Mouse (Mus musculus): ENCODE measurements around the gene Card19. TPM values are rescaled to one million over a fixed set of nuclear protein-coding genes. Genes with fewer than 3 reads are reported as not detected.
A peak's percentile ranks its signal among the peaks of the same experiment; 100 is the strongest.

Gene Card19
- polyA plus RNA-seq, 1 experiment = 53.3 TPM

DNA sequence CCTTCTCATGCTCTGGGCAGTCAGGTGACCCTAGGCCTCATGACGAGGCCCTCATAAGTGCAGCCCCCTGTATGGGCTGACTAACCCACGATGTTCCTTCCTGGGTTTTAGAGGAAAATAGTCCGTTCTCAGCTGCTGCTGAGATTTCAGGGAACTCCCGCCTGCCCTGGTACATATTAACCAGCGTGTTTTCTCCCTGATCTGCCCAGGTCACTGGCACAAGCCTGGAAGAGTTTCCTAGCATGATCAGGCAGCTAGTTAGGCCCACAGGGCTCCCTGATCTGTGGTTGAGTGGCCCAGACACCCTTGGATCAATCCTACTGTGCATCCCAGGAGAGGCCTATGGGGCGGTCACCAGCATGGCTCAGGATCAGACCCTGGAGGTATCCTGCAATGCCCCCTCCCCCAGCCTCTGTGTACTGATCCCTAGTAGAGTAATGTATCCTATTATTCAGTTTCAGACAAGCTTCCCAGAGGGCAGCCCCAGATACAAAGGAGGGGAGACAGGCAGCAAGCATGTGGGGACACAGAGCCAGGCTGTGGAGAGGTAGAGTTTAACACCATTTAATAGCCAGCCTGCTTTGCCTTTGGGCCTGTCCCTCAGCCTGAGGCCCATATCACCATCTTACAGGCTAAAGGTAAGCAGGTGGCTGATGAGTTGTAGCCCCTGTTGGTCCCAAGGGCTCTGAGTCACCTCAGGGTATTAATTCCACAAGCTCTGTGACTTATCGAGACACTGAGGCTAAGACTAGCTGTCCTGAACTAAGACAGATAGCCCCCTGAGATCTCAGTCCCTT is 24.8 kb downstream of the Card19 start:
- DNase-seq = no peak
- no peak overlapping the region for H3K27ac ChIP-seq (ENCODE audit: insufficient read depth, low read length)
- H3K4me1 ChIP-seq (ENCODE audit: control insufficient read depth, insufficient read depth, low read length) = peaks cover 15% of the 10 kb centered on the region
- no peak overlapping the region for H3K4me3 ChIP-seq (replicated peaks; ENCODE audit: insufficient read depth, low read depth, low read length)
- WGBS = 89% methylated on average over 7 of the region's 7 CpGs
- H3K27me3 ChIP-seq (ENCODE audit: control insufficient read depth, insufficient read depth, low read length) = no peaks in the 10 kb centered on the region
- TF ChIP-seq CTCF (IDR thresholded peaks at IDR 0.05; ENCODE audit: borderline replicate concordance, insufficient read depth, low read depth, low read length) (no peak), POLR2A (IDR thresholded peaks at IDR 0.05; ENCODE audit: borderline replicate concordance, insufficient read depth, low read length) (no peak)

DNA sequence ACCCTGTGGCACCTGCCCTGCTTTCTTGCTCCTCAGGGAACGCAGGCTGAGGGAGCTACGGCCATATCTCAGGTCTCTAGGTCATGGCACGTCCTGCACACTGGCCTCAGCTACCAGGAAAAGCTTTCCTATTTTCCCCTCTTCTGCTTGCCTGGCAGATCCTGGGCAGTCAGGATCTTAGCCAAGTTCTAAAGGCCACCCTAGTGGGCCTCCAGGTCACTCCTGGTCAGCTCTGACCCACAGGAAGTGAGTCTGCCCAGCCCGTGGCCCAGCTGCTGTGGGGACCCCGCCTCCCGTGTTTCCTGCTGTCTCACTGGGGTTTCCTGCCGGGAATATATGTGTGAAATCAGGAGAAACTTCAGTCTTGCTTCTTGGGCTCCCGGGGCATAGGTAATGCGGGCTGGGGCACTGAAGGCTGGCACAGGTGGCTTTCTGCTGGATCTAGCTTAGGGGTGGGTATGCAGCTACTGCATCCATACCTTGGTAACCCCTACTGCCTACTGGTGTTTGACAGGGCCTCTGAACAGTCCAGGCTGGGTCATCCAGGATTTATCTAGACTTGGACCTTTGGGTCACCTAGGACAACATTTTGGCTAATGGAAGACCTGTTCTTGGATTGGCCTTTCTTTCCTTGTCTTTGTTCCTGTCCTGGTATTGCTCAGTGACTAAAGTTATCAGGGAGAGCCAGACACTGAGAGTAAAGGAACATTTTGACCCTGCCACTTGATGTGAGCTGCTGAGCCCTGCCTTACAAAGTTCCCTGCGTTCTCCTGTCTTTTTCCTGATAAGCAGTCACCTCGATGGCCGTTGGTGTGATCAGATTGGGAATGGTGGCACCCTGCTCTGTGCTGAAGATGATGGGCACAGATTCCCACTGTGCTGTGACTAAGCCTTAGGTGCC is 25.6 kb downstream of the Card19 start:
- peaks cover 15% of the 10 kb centered on the region for H3K4me1 ChIP-seq (ENCODE audit: control insufficient read depth, insufficient read depth, low read length)
- no peak overlapping the region for H3K4me3 ChIP-seq (replicated peaks; ENCODE audit: insufficient read depth, low read depth, low read length)
- no peak for DNase-seq
- H3K27me3 ChIP-seq (ENCODE audit: control insufficient read depth, insufficient read depth, low read length) = no peaks in the 10 kb centered on the region
- H3K27ac ChIP-seq (ENCODE audit: insufficient read depth, low read length) = no peak overlapping the region
- 64% methylated on average over 12 of the region's 12 CpGs for WGBS
- no peak for TF ChIP-seq CTCF (IDR thresholded peaks at IDR 0.05; ENCODE audit: borderline replicate concordance, insufficient read depth, low read depth, low read length)
- no peak for TF ChIP-seq POLR2A (IDR thresholded peaks at IDR 0.05; ENCODE audit: borderline replicate concordance, insufficient read depth, low read length)

DNA sequence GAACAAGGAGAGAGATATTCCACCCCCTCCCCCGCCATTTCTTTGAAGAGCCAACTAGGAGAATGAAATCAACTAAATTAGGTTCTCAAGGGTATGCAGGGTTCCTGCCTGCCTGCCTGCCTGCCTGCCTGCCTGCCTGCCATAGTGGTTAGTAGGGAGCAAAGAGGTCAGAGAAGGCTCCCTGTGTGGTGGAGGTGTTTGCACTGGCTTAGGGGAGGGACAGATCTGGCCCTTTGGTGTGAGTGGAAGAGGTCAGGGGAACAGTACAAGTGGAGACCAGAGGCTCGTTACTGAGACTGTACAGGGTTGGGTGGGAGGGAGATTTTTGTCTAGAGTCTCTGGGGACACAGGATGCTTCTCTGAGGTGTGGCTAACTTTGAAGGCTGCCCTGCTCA is 26.9 kb downstream of the Card19 start:
- WGBS = 85% methylated on average over 2 of the region's 2 CpGs
- peaks cover 15% of the 10 kb centered on the region for H3K4me1 ChIP-seq (ENCODE audit: control insufficient read depth, insufficient read depth, low read length)
- no peak for DNase-seq
- H3K27me3 ChIP-seq (ENCODE audit: control insufficient read depth, insufficient read depth, low read length) = no peaks in the 10 kb centered on the region
- no peak overlapping the region for H3K27ac ChIP-seq (ENCODE audit: insufficient read depth, low read length)
- no peak for TF ChIP-seq CTCF (IDR thresholded peaks at IDR 0.05; ENCODE audit: borderline replicate concordance, insufficient read depth, low read depth, low read length)
- no peak overlapping the region for H3K4me3 ChIP-seq (replicated peaks; ENCODE audit: insufficient read depth, low read depth, low read length)

DNA sequence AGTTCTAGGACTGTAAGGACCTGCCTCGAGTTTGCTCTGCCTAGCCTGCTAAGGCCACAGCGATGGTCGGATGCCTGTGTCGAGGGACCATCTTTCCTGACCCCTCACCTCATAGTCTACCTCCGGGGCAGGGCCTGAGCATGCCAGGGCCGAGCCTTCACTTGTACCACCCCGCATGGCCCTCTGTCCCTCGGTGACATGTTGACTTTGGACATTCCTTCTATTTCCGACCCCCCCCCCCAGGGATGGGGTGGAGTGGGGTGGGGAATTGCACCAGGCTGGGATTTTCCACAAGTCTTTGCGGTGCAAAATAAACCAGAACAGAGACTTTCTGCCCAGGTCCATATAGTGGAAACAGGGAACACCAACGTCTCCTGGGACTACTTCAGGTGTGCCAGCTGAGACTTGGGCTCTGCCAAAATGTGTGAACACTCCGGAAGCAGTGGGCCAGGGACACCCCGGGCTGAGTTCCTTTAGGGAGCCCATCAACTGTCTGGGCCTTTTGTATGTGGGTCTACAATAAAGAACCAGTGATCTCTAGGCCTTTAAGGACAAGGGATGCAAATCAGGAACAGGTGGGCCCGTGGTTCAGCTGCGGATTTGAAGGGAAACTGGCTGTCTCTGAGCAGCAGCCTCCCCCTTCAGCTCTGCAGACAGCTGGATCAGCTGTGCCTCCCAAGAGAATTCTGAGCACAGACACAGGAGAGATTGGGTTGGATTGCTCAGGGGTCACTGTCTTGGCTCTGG is 27.4 kb downstream of the Card19 start:
- no peak for TF ChIP-seq CTCF (IDR thresholded peaks at IDR 0.05; ENCODE audit: borderline replicate concordance, insufficient read depth, low read depth, low read length)
- TF ChIP-seq POLR2A (IDR thresholded peaks at IDR 0.05; ENCODE audit: borderline replicate concordance, insufficient read depth, low read length) = no peak
- no peak for DNase-seq
- Histone ChIP-seq H3K27me3 (ENCODE audit: control insufficient read depth, insufficient read depth, low read length) (no peaks in the 10 kb centered on the region), H3K27ac (ENCODE audit: insufficient read depth, low read length) (no peak overlapping the region), H3K4me3 (replicated peaks; ENCODE audit: insufficient read depth, low read depth, low read length) (peak overlapping the region; percentile 78), H3K4me1 (ENCODE audit: control insufficient read depth, insufficient read depth, low read length) (peaks cover 15% of the 10 kb centered on the region; the same call in 1 of the 2 replicates)
- 33% methylated on average over 15 of the region's 15 CpGs for WGBS

DNA sequence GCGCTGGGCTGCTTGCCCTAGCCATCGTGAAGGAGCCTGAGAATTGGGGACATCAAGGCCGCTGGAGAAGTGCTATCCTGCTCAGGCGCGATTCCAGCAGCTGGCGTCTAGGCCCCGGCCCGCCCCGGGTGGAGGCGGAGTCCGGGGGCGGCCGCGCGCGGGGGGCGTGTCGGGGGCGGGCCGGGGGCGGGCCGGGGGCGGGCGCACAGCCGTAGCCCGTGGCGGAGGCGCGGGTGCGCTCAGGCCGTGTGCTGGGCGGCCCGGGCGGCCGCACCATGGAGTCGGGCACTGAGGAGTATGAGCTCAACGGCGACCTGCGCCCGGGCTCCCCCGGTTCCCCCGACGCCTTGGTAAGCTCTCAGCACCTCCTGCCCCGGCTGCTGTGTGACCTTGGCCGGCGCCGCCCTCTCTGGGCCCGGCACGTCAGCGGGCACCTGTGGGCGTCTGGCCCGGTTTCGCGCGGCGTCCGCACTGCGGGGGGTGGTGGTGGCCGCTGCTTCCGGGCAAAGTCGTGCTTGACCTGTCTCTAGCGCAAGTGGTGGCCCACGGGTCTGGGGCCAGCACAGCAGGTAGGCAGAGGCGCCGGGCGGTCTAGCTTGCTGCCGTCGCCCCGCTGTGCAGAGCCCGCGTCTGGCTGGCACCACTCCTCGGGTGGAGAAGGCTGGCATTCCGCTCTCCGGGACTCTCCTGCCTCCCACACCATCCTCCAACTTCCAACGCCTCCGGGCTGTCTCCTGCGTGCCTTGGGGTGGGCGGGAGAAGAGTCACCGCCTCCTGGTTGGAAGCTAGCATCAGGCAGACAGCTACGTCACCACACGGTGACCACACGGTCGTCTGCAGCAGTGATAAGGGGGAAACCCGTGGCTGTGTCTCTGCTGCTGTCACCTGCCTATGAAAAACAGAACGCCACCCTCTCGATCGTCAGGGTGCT is 28.3 kb downstream of the Card19 start, which contains the start of gene Ninj1:
TSS of gene Ninj1 (plus strand) at position 198 of the 931 bp plus-strand sequence.
- DNase-seq = peak; percentile 80 to 81
- Histone ChIP-seq H3K4me1 (ENCODE audit: control insufficient read depth, insufficient read depth, low read length) (peaks cover 15% of the 10 kb centered on the region; the same call in 1 of the 2 replicates), H3K27ac (ENCODE audit: insufficient read depth, low read length) (peak within 1 kb of the TSS; percentile 47), H3K4me3 (replicated peaks; ENCODE audit: insufficient read depth, low read depth, low read length) (peak within 1 kb of the TSS; percentile 78), H3K27me3 (ENCODE audit: control insufficient read depth, insufficient read depth, low read length) (no peaks in the 10 kb centered on the region)
- WGBS = 2% methylated on average over 86 of the region's 87 CpGs
- TF ChIP-seq POLR2A (IDR thresholded peaks at IDR 0.05; ENCODE audit: borderline replicate concordance, insufficient read depth, low read length) (peak; percentile 46; the same call in 1 of the 2 replicates), CTCF (IDR thresholded peaks at IDR 0.05; ENCODE audit: borderline replicate concordance, insufficient read depth, low read depth, low read length) (no peak)

DNA sequence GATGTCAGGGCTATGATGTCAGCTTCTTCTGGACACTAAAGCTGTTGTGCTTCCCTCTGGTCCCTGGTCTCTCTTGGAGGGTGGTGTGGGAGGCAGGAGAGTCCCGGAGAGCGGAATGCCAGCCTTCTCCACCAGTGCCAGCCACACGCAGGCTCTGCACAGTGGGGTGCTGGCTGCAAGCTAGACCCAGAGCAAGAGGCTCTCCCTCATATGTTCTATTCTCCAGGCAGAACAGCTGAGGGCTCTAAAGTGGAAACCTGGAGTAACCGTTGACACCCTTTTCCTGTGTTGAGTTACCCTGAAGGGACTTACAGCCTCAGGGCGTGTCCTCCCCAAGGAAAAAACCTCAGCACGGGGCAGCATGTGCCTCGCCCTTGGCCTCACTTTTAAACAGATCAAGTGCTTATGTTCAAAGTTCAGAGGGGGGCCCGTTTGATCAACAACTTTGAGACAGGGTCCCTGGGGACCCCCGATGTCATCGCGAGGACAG is 29.0 kb downstream of the Card19 start:
- Histone ChIP-seq H3K4me3 (replicated peaks; ENCODE audit: insufficient read depth, low read depth, low read length) (peak overlapping the region; percentile 59), H3K27me3 (ENCODE audit: control insufficient read depth, insufficient read depth, low read length) (no peaks in the 10 kb centered on the region), H3K27ac (ENCODE audit: insufficient read depth, low read length) (peak overlapping the region; percentile 47; the same call in 1 of the 2 replicates), H3K4me1 (ENCODE audit: control insufficient read depth, insufficient read depth, low read length) (peaks cover 16% of the 10 kb centered on the region; the same call in 1 of the 2 replicates)
- WGBS = 25% methylated on average over 11 of the region's 11 CpGs
- peak in 1 of 2 experiments; percentile 46 for DNase-seq
- no peak for TF ChIP-seq CTCF (IDR thresholded peaks at IDR 0.05; ENCODE audit: borderline replicate concordance, insufficient read depth, low read depth, low read length)
- no peak for TF ChIP-seq POLR2A (IDR thresholded peaks at IDR 0.05; ENCODE audit: borderline replicate concordance, insufficient read depth, low read length)
